In the genomic region with DNA sequence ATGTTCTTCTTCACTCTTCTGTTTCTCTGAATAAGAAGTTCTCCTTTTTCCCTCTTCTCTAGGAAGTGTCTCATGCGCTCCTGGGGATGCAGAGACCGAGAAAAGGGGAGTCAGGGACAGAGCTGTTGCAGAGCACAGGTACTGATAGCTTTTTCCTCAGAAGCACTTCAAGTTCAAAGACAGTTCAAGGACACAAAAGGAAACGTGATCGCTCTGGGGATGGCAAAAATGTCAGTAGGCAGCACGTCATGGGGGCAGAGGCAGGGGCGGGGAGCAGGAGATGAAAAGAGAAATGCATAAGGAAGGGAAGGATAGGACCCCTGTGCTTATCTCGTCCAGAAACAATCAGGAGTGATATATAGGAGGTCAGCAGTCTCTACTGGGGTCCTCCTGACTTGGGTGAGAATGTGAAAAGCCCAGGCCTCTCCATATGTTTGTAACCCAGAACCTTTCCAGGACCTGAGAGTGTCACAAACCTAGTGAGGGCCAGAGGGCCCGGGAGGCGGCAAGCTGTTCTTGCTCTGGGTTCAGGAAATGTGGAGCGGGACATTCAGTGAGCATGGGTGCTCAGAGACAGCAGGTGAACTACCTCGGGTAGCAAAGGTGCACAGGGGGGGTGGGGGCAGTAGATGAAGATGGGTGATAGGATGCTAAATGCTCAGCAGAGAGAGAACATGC, we compare ENCODE assay signal across 13 mouse cellular contexts. TPM values are rescaled to one million over a fixed set of nuclear protein-coding genes. Genes with fewer than 3 reads are reported as not detected.
DNase-seq lines count a peak whose midpoint lies in the region; ATAC-seq and TF ChIP-seq lines count a peak whose summit lies in the region.
"Had no signal": no experiment of that assay in that cellular context is flagged by ENCODE, and none has a peak within 500 bp of the region (broad histone marks: within the 10 kb centered on the region; RNA-seq: fewer than 3 reads in every experiment).

No protein-coding gene starts in this region.

- no peak for TF ChIP-seq CTCF in ES-Bruce4 (IDR thresholded peaks at IDR 0.05; ENCODE audit: low read depth, low read length)
- TF ChIP-seq CTCF in gastrocnemius, adult 2 months (IDR thresholded peaks at IDR 0.05): no peak
- TF ChIP-seq CTCF in left cerebral cortex, adult 2 months (IDR thresholded peaks at IDR 0.05): no peak

- H3K27me3 ChIP-seq in heart, embryonic 16.5 days (ENCODE audit: control insufficient read depth, insufficient read depth, low read length): no peaks in the 10 kb centered on the region
- no peaks in the 10 kb centered on the region for H3K27me3 ChIP-seq in ES-Bruce4 (ENCODE audit: control insufficient read depth, insufficient read depth, low read length, poor library complexity, severe bottlenecking)
- no peaks in the 10 kb centered on the region for H3K27me3 ChIP-seq in embryonic facial prominence, embryonic 15.5 days
- H3K27me3 ChIP-seq in limb, embryonic 13.5 days: no peaks in the 10 kb centered on the region
- H3K27me3 ChIP-seq: liver, embryonic 15.5 days had no signal

- no peak overlapping the region for H3K4me3 ChIP-seq in heart, embryonic 16.5 days (ENCODE audit: low read length)
- H3K4me3 ChIP-seq in ES-Bruce4 (ENCODE audit: low read depth, low read length): 0 out of 2 replicates have a peak overlapping the region, but pooled peaks have one; percentile 1
- H3K4me3 ChIP-seq in embryonic facial prominence, embryonic 15.5 days (replicated peaks): no peak overlapping the region
- H3K4me3 ChIP-seq in limb, embryonic 13.5 days: peak overlapping the region; percentile 12; the same call in 1 of the 2 replicates
- H3K4me3 ChIP-seq in gastrocnemius, adult 2 months: no peak overlapping the region
- H3K4me3 ChIP-seq in left cerebral cortex, adult 2 months: no peak overlapping the region
- H3K4me3 ChIP-seq: layer of hippocampus, adult 2 months; liver, embryonic 15.5 days had no signal

- H3K36me3 ChIP-seq in heart, embryonic 16.5 days (ENCODE audit: control insufficient read depth, insufficient read depth): no peaks in the 10 kb centered on the region
- no peaks in the 10 kb centered on the region for H3K36me3 ChIP-seq in ES-Bruce4 (ENCODE audit: control insufficient read depth, insufficient read depth, low read length, poor library complexity, severe bottlenecking)
- no peaks in the 10 kb centered on the region for H3K36me3 ChIP-seq in embryonic facial prominence, embryonic 15.5 days
- no peaks in the 10 kb centered on the region for H3K36me3 ChIP-seq in limb, embryonic 13.5 days
- H3K36me3 ChIP-seq: liver, embryonic 15.5 days had no signal

- no peak for TF ChIP-seq EP300 in ES-Bruce4 (IDR thresholded peaks at IDR 0.05; ENCODE audit: insufficient read depth, low read depth, low read length)

- DNase-seq in heart, postnatal 36 days: no peak
- no peak for DNase-seq in gastrocnemius, adult 2 months
- DNase-seq in left cerebral cortex, adult 2 months (ENCODE audit: extremely low spot score in 1 of 2, low spot score in 2 of 2): no peak
- DNase-seq in gastrocnemius, adult 18-20 months (ENCODE audit: low spot score): no peak
- DNase-seq: cerebellum, adult 11 months; spleen, adult 18-20 months had no signal

- peak overlapping the region; percentile 31; the same call in 1 of the 2 replicates for H3K4me2 ChIP-seq in heart, embryonic 16.5 days (ENCODE audit: low read depth, low read length)
- H3K4me2 ChIP-seq in embryonic facial prominence, embryonic 15.5 days (replicated peaks): peak overlapping the region; percentile 17; the same call in 1 of the 2 replicates
- H3K4me2 ChIP-seq in limb, embryonic 13.5 days (replicated peaks): peak overlapping the region; percentile 43
- H3K4me2 ChIP-seq: liver, embryonic 15.5 days had no signal

- intact Hi-C loops in heart, postnatal 36 days (cut with DNase I): no loop called here
- intact Hi-C loops in gastrocnemius, adult 2 months (cut with DNase I): no loop called here
- intact Hi-C loops in left cerebral cortex, adult 2 months (cut with DNase I): no loop called here

- no peak overlapping the region for H3K27ac ChIP-seq in heart, embryonic 16.5 days (ENCODE audit: low read length)
- H3K27ac ChIP-seq in ES-Bruce4 (ENCODE audit: insufficient read depth, low read length): no peak overlapping the region
- no peak overlapping the region for H3K27ac ChIP-seq in embryonic facial prominence, embryonic 15.5 days (replicated peaks)
- H3K27ac ChIP-seq in limb, embryonic 13.5 days: no peak overlapping the region
- H3K27ac ChIP-seq in gastrocnemius, adult 2 months: no peak overlapping the region
- H3K27ac ChIP-seq in left cerebral cortex, adult 2 months: no peak overlapping the region
- H3K27ac ChIP-seq: layer of hippocampus, adult 2 months; liver, embryonic 15.5 days had no signal

- 27% methylated on average over 11 of the region's 11 CpGs for WGBS in heart, embryonic 16.5 days
- WGBS in embryonic facial prominence, embryonic 15.5 days: 36% methylated on average over 11 of the region's 11 CpGs
- WGBS in limb, embryonic 13.5 days: 41% methylated on average over 11 of the region's 11 CpGs

- no peak overlapping the region for H3K9ac ChIP-seq in heart, embryonic 16.5 days (ENCODE audit: low read length)
- no peak overlapping the region for H3K9ac ChIP-seq in ES-Bruce4 (ENCODE audit: low read depth, poor library complexity, severe bottlenecking)
- no peak overlapping the region for H3K9ac ChIP-seq in embryonic facial prominence, embryonic 15.5 days
- no peak overlapping the region for H3K9ac ChIP-seq in limb, embryonic 13.5 days
- H3K9ac ChIP-seq: liver, embryonic 15.5 days had no signal

- H3K9me3 ChIP-seq in heart, embryonic 16.5 days (replicated peaks; ENCODE audit: control insufficient read depth, low read length): no peaks in the 10 kb centered on the region
- no peaks in the 10 kb centered on the region for H3K9me3 ChIP-seq in ES-Bruce4 (replicated peaks; ENCODE audit: control insufficient read depth, insufficient read depth, low read length, poor library complexity, severe bottlenecking)
- no peaks in the 10 kb centered on the region for H3K9me3 ChIP-seq in embryonic facial prominence, embryonic 15.5 days (replicated peaks)
- H3K9me3 ChIP-seq in limb, embryonic 13.5 days: no peaks in the 10 kb centered on the region
- H3K9me3 ChIP-seq: liver, embryonic 15.5 days had no signal

- no peak for TF ChIP-seq POLR2A in ES-Bruce4 (IDR thresholded peaks at IDR 0.05; ENCODE audit: insufficient read depth, low read length)

- ATAC-seq in heart, embryonic 16.5 days (replicated peaks; ENCODE audit: extremely low read depth, insufficient read depth, low FRiP score): no peak
- ATAC-seq in embryonic facial prominence, embryonic 15.5 days (ENCODE audit: insufficient number of reproducible peaks, low FRiP score, low TSS enrichment, low read depth): peak; percentile 47
- ATAC-seq in limb, embryonic 13.5 days (ENCODE audit: low FRiP score, low read depth): no peak

- peaks cover 9% of the 10 kb centered on the region for H3K4me1 ChIP-seq in heart, embryonic 16.5 days (ENCODE audit: control insufficient read depth, insufficient read depth, low read length)
- no peaks in the 10 kb centered on the region for H3K4me1 ChIP-seq in ES-Bruce4 (ENCODE audit: control insufficient read depth, insufficient read depth, low read length)
- H3K4me1 ChIP-seq in embryonic facial prominence, embryonic 15.5 days: peaks cover 8% of the 10 kb centered on the region; the same call in 1 of the 2 replicates
- peaks cover 16% of the 10 kb centered on the region for H3K4me1 ChIP-seq in limb, embryonic 13.5 days
- H3K4me1 ChIP-seq: liver, embryonic 15.5 days had no signal

RNA-seq across cellular contexts. Expression of a gene that starts 0.5 kb away (rescaled TPM):
- 1.8 and 2.8 TPM in 2 replicates for polyA plus RNA-seq in heart, embryonic 16.5 days (2015; fragmentation: Nextera tagmentation; extraction: Ambion mirVana)
- total RNA-seq in heart, postnatal 36 days (2021): not detected
- polyA plus RNA-seq in ES-Bruce4 (2011; ENCODE audit: insufficient read depth, insufficient read length, low read depth, missing spikeins): not detected in 2 replicates
- polyA plus RNA-seq in embryonic facial prominence, embryonic 15.5 days (2015; fragmentation: Nextera tagmentation; extraction: Ambion mirVana): 7.0 and 14.1 TPM in 2 replicates
- polyA plus RNA-seq in limb, embryonic 13.5 days (2015; fragmentation: Nextera tagmentation; extraction: Ambion mirVana): 0.52 and 0.57 TPM in 2 replicates
- total RNA-seq in gastrocnemius, adult 2 months (2021): not detected
- total RNA-seq in left cerebral cortex, adult 2 months (2021): under 1 TPM in 1 of 2 experiments, not detected in 1; 0.94 TPM
- not detected for total RNA-seq in gastrocnemius, adult 18-20 months (2021)
- total RNA-seq: hematopoietic stem cell, adult 5-6 weeks had no signal
- polyA plus RNA-seq: liver, embryonic 15.5 days had no signal

RNA-seq across cellular contexts. Expression of a gene that starts 48.6 kb away (rescaled TPM):
- 7.1 and 12.0 TPM in 2 replicates for polyA plus RNA-seq in heart, embryonic 16.5 days (2015; fragmentation: Nextera tagmentation; extraction: Ambion mirVana)
- total RNA-seq in heart, postnatal 36 days (2021): 1 to 10 TPM; 8.4 to 10.0 TPM
- not detected in 2 replicates for polyA plus RNA-seq in ES-Bruce4 (2011; ENCODE audit: insufficient read depth, insufficient read length, low read depth, missing spikeins)
- 7.6 and 9.5 TPM in 2 replicates for polyA plus RNA-seq in embryonic facial prominence, embryonic 15.5 days (2015; fragmentation: Nextera tagmentation; extraction: Ambion mirVana)
- polyA plus RNA-seq in limb, embryonic 13.5 days (2015; fragmentation: Nextera tagmentation; extraction: Ambion mirVana): 3.7 and 4.6 TPM in 2 replicates
- 1 to 10 TPM; 1.4 to 1.8 TPM for total RNA-seq in gastrocnemius, adult 2 months (2021)
- total RNA-seq in left cerebral cortex, adult 2 months (2021): 1 to 10 TPM; 2.2 to 2.4 TPM
- 1 to 10 TPM; 1.5 to 2.2 TPM for total RNA-seq in gastrocnemius, adult 18-20 months (2021)

Comparison
In these comparisons a context has a peak if more than half of its experiments do, and no peak if none do; other contexts are left out.
1. H3K4me3 ChIP-seq: peak in ES-Bruce4 (single experiment) and limb, embryonic 13.5 days (single experiment); none in heart, embryonic 16.5 days (single experiment), embryonic facial prominence, embryonic 15.5 days (single experiment), gastrocnemius, adult 2 months (single experiment) and left cerebral cortex, adult 2 months (single experiment).
2. Peak in every context shown above with its lines, with median percentiles within 50 percentile points of each other: H3K4me2 ChIP-seq.